ENCODE assay signal across 28 mouse cellular contexts in genomic region chr4:82226197-82227119, GRCm38 (mm10).
DNase-seq lines count a peak whose midpoint lies in the region; ATAC-seq and TF ChIP-seq lines count a peak whose summit lies in the region.
"Had no signal": no experiment of that assay in that cellular context is flagged by ENCODE, and none has a peak within 500 bp of the region (broad histone marks: within the 10 kb centered on the region; RNA-seq: fewer than 3 reads in every experiment).

No protein-coding gene starts in this region.

- ATAC-seq in forebrain, embryonic 12.5 days (ENCODE audit: low FRiP score) = no peak
- peak; percentile 13; the same call in 1 of the 2 replicates for ATAC-seq in limb, embryonic 11.5 days (ENCODE audit: insufficient number of reproducible peaks, low FRiP score, low TSS enrichment, low read depth)
- ATAC-seq: intestine, embryonic 16.5 days; midbrain, embryonic 15.5 days had no signal

- H3K9me3 ChIP-seq in forebrain, embryonic 12.5 days = no peaks in the 10 kb centered on the region
- no peaks in the 10 kb centered on the region for H3K9me3 ChIP-seq in forebrain, embryonic 10.5 days
- H3K9me3 ChIP-seq in limb, embryonic 11.5 days (ENCODE audit: control insufficient read depth, low read length) = no peaks in the 10 kb centered on the region
- H3K9me3 ChIP-seq: embryonic facial prominence, embryonic 13.5 days; hindbrain, embryonic 13.5 days; liver, embryonic 13.5 days; lung, embryonic 15.5 days; midbrain, embryonic 15.5 days had no signal

- no peaks in the 10 kb centered on the region for H3K79me2 ChIP-seq in myocyte (ENCODE audit: control insufficient read depth, insufficient read depth)

- H3K27me3 ChIP-seq in forebrain, embryonic 12.5 days = no peaks in the 10 kb centered on the region
- H3K27me3 ChIP-seq in forebrain, embryonic 10.5 days (ENCODE audit: poor library complexity, severe bottlenecking) = no peaks in the 10 kb centered on the region
- H3K27me3 ChIP-seq in limb, embryonic 11.5 days (ENCODE audit: control insufficient read depth, insufficient read depth, low read length) = no peaks in the 10 kb centered on the region
- no peaks in the 10 kb centered on the region for H3K27me3 ChIP-seq in myocyte (ENCODE audit: control insufficient read depth, insufficient read depth, insufficient read length)
- H3K27me3 ChIP-seq: embryonic facial prominence, embryonic 13.5 days; heart, embryonic 12.5 days; hindbrain, embryonic 13.5 days; liver, embryonic 13.5 days; lung, embryonic 15.5 days; midbrain, embryonic 15.5 days had no signal

- H3K36me3 ChIP-seq in forebrain, embryonic 12.5 days (replicated peaks) = no peaks in the 10 kb centered on the region
- no peaks in the 10 kb centered on the region for H3K36me3 ChIP-seq in forebrain, embryonic 10.5 days (replicated peaks)
- H3K36me3 ChIP-seq in limb, embryonic 11.5 days (ENCODE audit: control insufficient read depth, insufficient read depth, low read length) = no peaks in the 10 kb centered on the region
- no peaks in the 10 kb centered on the region for H3K36me3 ChIP-seq in myocyte (ENCODE audit: control insufficient read depth, insufficient read depth)
- H3K36me3 ChIP-seq: embryonic facial prominence, embryonic 13.5 days; G1E; heart, embryonic 12.5 days; hindbrain, embryonic 13.5 days; liver, embryonic 13.5 days; lung, embryonic 15.5 days; midbrain, embryonic 15.5 days had no signal

- H3K4me3 ChIP-seq in forebrain, embryonic 12.5 days (replicated peaks) = no peak overlapping the region
- no peak overlapping the region for H3K4me3 ChIP-seq in forebrain, embryonic 10.5 days
- no peak overlapping the region for H3K4me3 ChIP-seq in limb, embryonic 11.5 days (ENCODE audit: low read depth, low read length)
- H3K4me3 ChIP-seq in myocyte = no peak overlapping the region
- H3K4me3 ChIP-seq in gastrocnemius, adult 2 months = no peak overlapping the region
- H3K4me3 ChIP-seq: embryonic facial prominence, embryonic 13.5 days; heart, embryonic 12.5 days; hindbrain, embryonic 13.5 days; liver, embryonic 13.5 days; lung, embryonic 15.5 days; midbrain, embryonic 15.5 days had no signal

- no peak for TF ChIP-seq CTCF in gastrocnemius, adult 2 months (IDR thresholded peaks at IDR 0.05)

- H3K27ac ChIP-seq in forebrain, embryonic 12.5 days = 0 out of 2 replicates have a peak overlapping the region, but pooled peaks have one; percentile 33
- no peak overlapping the region for H3K27ac ChIP-seq in forebrain, embryonic 10.5 days
- H3K27ac ChIP-seq in limb, embryonic 11.5 days (replicated peaks; ENCODE audit: low read depth, low read length) = no peak overlapping the region
- no peak overlapping the region for H3K27ac ChIP-seq in gastrocnemius, adult 2 months
- H3K27ac ChIP-seq: embryonic facial prominence, embryonic 13.5 days; hindbrain, embryonic 13.5 days; kidney, postnatal 0 days; liver, embryonic 13.5 days; lung, embryonic 15.5 days; midbrain, embryonic 15.5 days had no signal

- no peaks in the 10 kb centered on the region for H3K4me1 ChIP-seq in forebrain, embryonic 12.5 days
- peaks cover 6% of the 10 kb centered on the region for H3K4me1 ChIP-seq in forebrain, embryonic 10.5 days
- H3K4me1 ChIP-seq in limb, embryonic 11.5 days (ENCODE audit: control insufficient read depth, insufficient read depth, low read length) = peaks cover 2% of the 10 kb centered on the region; the same call in 1 of the 2 replicates
- H3K4me1 ChIP-seq: heart, embryonic 12.5 days; hindbrain, embryonic 13.5 days; liver, embryonic 13.5 days; lung, embryonic 15.5 days; midbrain, embryonic 15.5 days had no signal

- no peak overlapping the region for H3K9ac ChIP-seq in forebrain, embryonic 12.5 days
- H3K9ac ChIP-seq in limb, embryonic 11.5 days (ENCODE audit: low read length) = no peak overlapping the region
- H3K9ac ChIP-seq: embryonic facial prominence, embryonic 13.5 days; heart, embryonic 12.5 days; hindbrain, embryonic 13.5 days; liver, embryonic 13.5 days; lung, embryonic 15.5 days; midbrain, embryonic 15.5 days had no signal

- TF ChIP-seq POLR2A in myocyte (IDR thresholded peaks at IDR 0.05; ENCODE audit: insufficient read length, low read depth) = no peak

- H3K4me2 ChIP-seq in forebrain, embryonic 12.5 days = no peak overlapping the region
- no peak overlapping the region for H3K4me2 ChIP-seq in limb, embryonic 11.5 days (ENCODE audit: low read depth, severe bottlenecking)
- H3K4me2 ChIP-seq in myocyte (ENCODE audit: low read depth) = no peak overlapping the region
- H3K4me2 ChIP-seq: embryonic facial prominence, embryonic 13.5 days; heart, embryonic 12.5 days; hindbrain, embryonic 13.5 days; liver, embryonic 13.5 days; lung, embryonic 15.5 days; midbrain, embryonic 15.5 days had no signal

- no peak overlapping the region for H3ac ChIP-seq in myocyte (ENCODE audit: control insufficient read depth, insufficient read length)

- WGBS in forebrain, embryonic 12.5 days = 58% methylated on average over 6 of the region's 6 CpGs
- WGBS in forebrain, embryonic 10.5 days = 70% methylated on average over 6 of the region's 6 CpGs
- WGBS in limb, embryonic 11.5 days = 48% methylated on average over 6 of the region's 6 CpGs

- intact Hi-C loops in gastrocnemius, adult 2 months (cut with DNase I) = no loop called here

- no peak for DNase-seq in forebrain, embryonic 10.5 days (ENCODE audit: extremely low spot score, low spot score)
- peak; percentile 8 for DNase-seq in lung, postnatal 10 days
- DNase-seq in lung, postnatal 14 days = no peak
- peak; percentile 56 for DNase-seq in limb, embryonic 11.5 days (ENCODE audit: low spot score)
- no peak for DNase-seq in adrenal gland, adult 8-10 months
- no peak for DNase-seq in gastrocnemius, adult 2 months
- DNase-seq: adrenal gland, postnatal 10 days; cerebellum, adult 11-12 months; cerebellum, postnatal 10 days; gastrocnemius, postnatal 25 days; heart, adult 18-20 months; heart, postnatal 4 days; kidney, adult 8-10 months; kidney, postnatal 4 days; layer of hippocampus, postnatal 36 days; left cerebral cortex, postnatal 4 days; liver, embryonic 13.5 days; right cerebral cortex, postnatal 4 days had no signal

TF ChIP-seq in myocyte, 11 proteins besides CTCF, POLR2A, EP300 and RAD21:
- TF ChIP-seq CEBPB (IDR thresholded peaks at IDR 0.05; ENCODE audit: insufficient read depth, poor library complexity, severe bottlenecking) (no peak), MAX (IDR thresholded peaks at IDR 0.05; ENCODE audit: low read depth) (no peak), TCF3 (IDR thresholded peaks at IDR 0.05; ENCODE audit: insufficient read length, low read depth) (no peak), SRF (IDR thresholded peaks at IDR 0.05; ENCODE audit: control insufficient read depth, insufficient read length, low read depth) (no peak), MYOG (IDR thresholded peaks at IDR 0.05; ENCODE audit: control insufficient read depth in 1 of 3, insufficient read depth in 1 of 3, insufficient read length in 2 of 3, low read depth in 2 of 3) (peak in 1 of 3 experiments; percentile 44), TCF12 (IDR thresholded peaks at IDR 0.05; ENCODE audit: insufficient read depth, poor library complexity, severe bottlenecking) (peak; percentile 6), USF1 (IDR thresholded peaks at IDR 0.05; ENCODE audit: low read depth) (no peak), REST (IDR thresholded peaks at IDR 0.05; ENCODE audit: insufficient read depth, insufficient read length) (no peak)
TF ChIP-seq in myocyte: peak in this region for 2.

Comparison
In these comparisons a context has a peak if more than half of its experiments do, and no peak if none do; other contexts are left out.
1. DNase-seq: peak in lung, postnatal 10 days (single experiment) and limb, embryonic 11.5 days (single experiment); none in forebrain, embryonic 10.5 days (single experiment), lung, postnatal 14 days (single experiment), adrenal gland, adult 8-10 months (single experiment) and gastrocnemius, adult 2 months (single experiment).